Mouse (Mus musculus) myocyte (in vitro differentiated cells): ENCODE results near the gene Tenm4.

Source experiments
- CEBPB ChIP-seq: IDR thresholded peaks from 2 replicates; pipeline ENCODE4 v1.6.1; 2011; ENCODE audit warnings: mild to moderate bottlenecking, moderate library complexity; ENCODE audit not compliant: poor library complexity, insufficient read depth, severe bottlenecking
- E2F4 ChIP-seq: IDR thresholded peaks from one replicate; pipeline ENCODE4 v1.6.1; 2011; ENCODE audit warnings: mild to moderate bottlenecking, control low read depth, moderate library complexity; ENCODE audit not compliant: insufficient read depth
- MAX ChIP-seq: IDR thresholded peaks from one replicate; pipeline ENCODE4 v1.6.1; 2011; ENCODE audit warnings: low read depth, mild to moderate bottlenecking, control low read depth
- MYOD1 ChIP-seq, 3 experiments: IDR thresholded peaks; one replicate each; pipeline ENCODE4 v1.6.1; 2011; ENCODE audit warnings: control low read depth in 2 of 3, low read depth in 2 of 3, mild to moderate bottlenecking in 2 of 3, moderate library complexity in 1 of 3; ENCODE audit not compliant: insufficient read length in 2 of 3, control insufficient read depth in 1 of 3
- MYOG ChIP-seq, 3 experiments: IDR thresholded peaks; one replicate each; pipeline ENCODE4 v1.6.1; 2011; ENCODE audit warnings: control low read depth in 2 of 3, low read depth in 2 of 3, mild to moderate bottlenecking in 2 of 3; ENCODE audit not compliant: insufficient read length in 2 of 3, control insufficient read depth in 1 of 3, insufficient read depth in 1 of 3
- POLR2A ChIP-seq: IDR thresholded peaks from one replicate; pipeline ENCODE4 v1.6.1; 2011; ENCODE audit warnings: low read depth, mild to moderate bottlenecking, control low read depth, moderate library complexity; ENCODE audit not compliant: insufficient read length
- POLR2AphosphoS2 ChIP-seq: IDR thresholded peaks from one replicate; pipeline ENCODE4 v1.6.1; 2011; ENCODE audit warnings: low read depth, control low read depth; ENCODE audit not compliant: insufficient read length
- REST ChIP-seq: IDR thresholded peaks from one replicate; pipeline ENCODE4 v1.6.1; 2011; ENCODE audit warnings: mild to moderate bottlenecking, control low read depth, moderate library complexity; ENCODE audit not compliant: insufficient read depth, insufficient read length
- SRF ChIP-seq: IDR thresholded peaks from one replicate; pipeline ENCODE4 v1.6.1; 2011; ENCODE audit warnings: low read depth; ENCODE audit not compliant: control insufficient read depth, insufficient read length
- TCF12 ChIP-seq: IDR thresholded peaks from one replicate; pipeline ENCODE4 v1.6.1; 2011; ENCODE audit warnings: mild to moderate bottlenecking, control low read depth; ENCODE audit not compliant: poor library complexity, insufficient read depth, severe bottlenecking
- USF1 ChIP-seq: IDR thresholded peaks from one replicate; pipeline ENCODE4 v1.6.1; 2011; ENCODE audit warnings: low read depth, mild to moderate bottlenecking, control low read depth, moderate library complexity

DNA sequence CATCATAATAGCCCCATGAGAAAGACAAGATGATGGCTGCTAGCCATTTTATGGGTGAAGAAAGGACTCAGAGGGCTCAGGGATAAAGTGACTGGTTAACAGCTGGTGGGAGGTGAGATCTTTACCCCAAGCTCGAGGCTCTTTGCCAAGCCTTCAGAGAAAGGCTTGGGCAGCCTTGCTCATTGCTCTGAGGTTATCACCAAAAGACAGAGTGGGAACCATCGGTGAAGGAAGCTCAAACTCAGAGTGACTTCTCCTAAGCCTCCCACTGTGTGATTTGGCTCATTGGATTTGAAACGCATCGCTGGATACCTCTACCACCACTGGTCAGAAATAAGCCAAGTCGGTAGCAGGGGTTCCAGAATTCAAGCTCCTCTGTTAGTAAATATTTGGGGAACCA, 19.1 kb upstream of the Tenm4 start:
- no peak for TF ChIP-seq POLR2AphosphoS2
- TF ChIP-seq MAX = no peak
- TF ChIP-seq POLR2A = no peak
- no peak for TF ChIP-seq MYOG (IDR thresholded peaks at IDR 0.05; ENCODE audit: control insufficient read depth in 1 of 3, insufficient read depth in 1 of 3, insufficient read length in 2 of 3, low read depth in 2 of 3)
- no peak for TF ChIP-seq CEBPB
- TF ChIP-seq USF1 = no peak
- TF ChIP-seq E2F4 = no peak
- TF ChIP-seq SRF = no peak
- TF ChIP-seq TCF12 = no peak
- no peak for TF ChIP-seq REST
- TF ChIP-seq MYOD1 (IDR thresholded peaks at IDR 0.05; ENCODE audit: control insufficient read depth in 1 of 3, insufficient read length in 2 of 3, low read depth in 2 of 3) = peak in 1 of 3 experiments; percentile 3
